Mouse (Mus musculus): Measurements from ENCODE around the gene Ppfibp1. TPM values are rescaled to one million over a fixed set of nuclear protein-coding genes. Genes with fewer than 3 reads are reported as not detected.

Ppfibp1 gene
- polyA plus RNA-seq, 2 experiments: 46.3 to 59.7 TPM

GRCm38 (mm10) chr6:146966446-146967019 lies 78.2 kb downstream of the Ppfibp1 start:
- TF ChIP-seq POLR2A (IDR thresholded peaks at IDR 0.05; ENCODE audit: borderline replicate concordance, extremely low read depth, insufficient read depth, insufficient read length): no peak
- ATAC-seq (ENCODE audit: low FRiP score, low read depth) (no peak), DNase-seq (ENCODE audit: low spot score) (no peak)
- Histone ChIP-seq H3K4me3 (replicated peaks; ENCODE audit: low read length) (no peak overlapping the region), H3K9me3 (ENCODE audit: control insufficient read depth, low read length) (no peaks in the 10 kb centered on the region), H3K36me3 (ENCODE audit: control insufficient read depth, insufficient read depth, low read length) (no peaks in the 10 kb centered on the region), H3K4me1 (ENCODE audit: control insufficient read depth, insufficient read depth, low read length) (peaks cover 7% of the 10 kb centered on the region; the same call in 1 of the 2 replicates), H3K27ac (replicated peaks; ENCODE audit: low read depth, low read length) (no peak overlapping the region), H3K4me2 (replicated peaks; ENCODE audit: low read depth, low read length, severe bottlenecking) (no peak overlapping the region), H3K27me3 (ENCODE audit: control insufficient read depth, insufficient read depth, low read length) (no peaks in the 10 kb centered on the region), H3K9ac (ENCODE audit: low read depth, low read length, severe bottlenecking) (no peak overlapping the region)
- 64% methylated on average over 12 of the region's 12 CpGs for WGBS

- Histone ChIP-seq H3K4me3 (replicated peaks; ENCODE audit: low read length) (no peak overlapping the region), H3K4me2 (replicated peaks; ENCODE audit: low read depth, low read length, severe bottlenecking) (no peak overlapping the region), H3K9ac (ENCODE audit: low read depth, low read length, severe bottlenecking) (no peak overlapping the region), H3K36me3 (ENCODE audit: control insufficient read depth, insufficient read depth, low read length) (no peaks in the 10 kb centered on the region), H3K9me3 (ENCODE audit: control insufficient read depth, low read length) (no peaks in the 10 kb centered on the region), H3K4me1 (ENCODE audit: control insufficient read depth, insufficient read depth, low read length) (peaks cover 7% of the 10 kb centered on the region; the same call in 1 of the 2 replicates), H3K27me3 (ENCODE audit: control insufficient read depth, insufficient read depth, low read length) (no peaks in the 10 kb centered on the region), H3K27ac (replicated peaks; ENCODE audit: low read depth, low read length) (no peak overlapping the region)
- TF ChIP-seq POLR2A (IDR thresholded peaks at IDR 0.05; ENCODE audit: borderline replicate concordance, extremely low read depth, insufficient read depth, insufficient read length): no peak
- ATAC-seq (ENCODE audit: low FRiP score, low read depth): no peak
- DNase-seq (ENCODE audit: low spot score): no peak
- 78% methylated on average over 6 of the region's 6 CpGs for WGBS
Measured at GRCm38 (mm10) chr6:146967836-146968235, 79.5 kb downstream of the Ppfibp1 start.

- Histone ChIP-seq H3K4me3 (replicated peaks; ENCODE audit: low read length) (no peak overlapping the region), H3K9me3 (ENCODE audit: control insufficient read depth, low read length) (no peaks in the 10 kb centered on the region), H3K27me3 (ENCODE audit: control insufficient read depth, insufficient read depth, low read length) (no peaks in the 10 kb centered on the region), H3K27ac (replicated peaks; ENCODE audit: low read depth, low read length) (no peak overlapping the region), H3K4me2 (replicated peaks; ENCODE audit: low read depth, low read length, severe bottlenecking) (no peak overlapping the region), H3K4me1 (ENCODE audit: control insufficient read depth, insufficient read depth, low read length) (peaks cover 7% of the 10 kb centered on the region; the same call in 1 of the 2 replicates), H3K9ac (ENCODE audit: low read depth, low read length, severe bottlenecking) (no peak overlapping the region), H3K36me3 (ENCODE audit: control insufficient read depth, insufficient read depth, low read length) (no peaks in the 10 kb centered on the region)
- 63% methylated on average over 3 of the region's 3 CpGs for WGBS
- TF ChIP-seq POLR2A (IDR thresholded peaks at IDR 0.05; ENCODE audit: borderline replicate concordance, extremely low read depth, insufficient read depth, insufficient read length): no peak
- ATAC-seq (ENCODE audit: low FRiP score, low read depth) (no peak), DNase-seq (ENCODE audit: low spot score) (no peak)
Measured at GRCm38 (mm10) chr6:146970811-146971210, 82.5 kb downstream of the Ppfibp1 start.

GRCm38 (mm10) chr6:146971366-146971765 lies 83.1 kb downstream of the Ppfibp1 start:
- TF ChIP-seq POLR2A (IDR thresholded peaks at IDR 0.05; ENCODE audit: borderline replicate concordance, extremely low read depth, insufficient read depth, insufficient read length): no peak
- no peaks in the 10 kb centered on the region for H3K9me3 ChIP-seq (ENCODE audit: control insufficient read depth, low read length)
- no peak overlapping the region for H3K27ac ChIP-seq (replicated peaks; ENCODE audit: low read depth, low read length)
- no peak for DNase-seq (ENCODE audit: low spot score)
- no peak overlapping the region for H3K4me3 ChIP-seq (replicated peaks; ENCODE audit: low read length)
- 24% methylated on average over 3 of the region's 3 CpGs for WGBS
- ATAC-seq (ENCODE audit: low FRiP score, low read depth): no peak
- H3K4me2 ChIP-seq (replicated peaks; ENCODE audit: low read depth, low read length, severe bottlenecking): no peak overlapping the region
- H3K4me1 ChIP-seq (ENCODE audit: control insufficient read depth, insufficient read depth, low read length): peaks cover 5% of the 10 kb centered on the region; the same call in 1 of the 2 replicates
- H3K36me3 ChIP-seq (ENCODE audit: control insufficient read depth, insufficient read depth, low read length): no peaks in the 10 kb centered on the region
- H3K9ac ChIP-seq (ENCODE audit: low read depth, low read length, severe bottlenecking): no peak overlapping the region
- H3K27me3 ChIP-seq (ENCODE audit: control insufficient read depth, insufficient read depth, low read length): no peaks in the 10 kb centered on the region

- no peak for ATAC-seq (ENCODE audit: low FRiP score, low read depth)
- Histone ChIP-seq H3K4me1 (ENCODE audit: control insufficient read depth, insufficient read depth, low read length) (peaks cover 3% of the 10 kb centered on the region; the same call in 1 of the 2 replicates), H3K27ac (replicated peaks; ENCODE audit: low read depth, low read length) (no peak overlapping the region), H3K36me3 (ENCODE audit: control insufficient read depth, insufficient read depth, low read length) (0 out of 2 replicates have a peak, but pooled peaks cover 4% of the 10 kb centered on the region), H3K27me3 (ENCODE audit: control insufficient read depth, insufficient read depth, low read length) (no peaks in the 10 kb centered on the region), H3K4me2 (replicated peaks; ENCODE audit: low read depth, low read length, severe bottlenecking) (no peak overlapping the region), H3K9me3 (ENCODE audit: control insufficient read depth, low read length) (no peaks in the 10 kb centered on the region), H3K9ac (ENCODE audit: low read depth, low read length, severe bottlenecking) (no peak overlapping the region), H3K4me3 (replicated peaks; ENCODE audit: low read length) (no peak overlapping the region)
- 71% methylated on average over 6 of the region's 6 CpGs for WGBS
- no peak for DNase-seq (ENCODE audit: low spot score)
- TF ChIP-seq POLR2A (IDR thresholded peaks at IDR 0.05; ENCODE audit: borderline replicate concordance, extremely low read depth, insufficient read depth, insufficient read length): no peak
Measured at GRCm38 (mm10) chr6:146972009-146972408, 83.7 kb downstream of the Ppfibp1 start.

Data from limb, embryonic 14.5 days (tissue).